Mouse (Mus musculus): ENCODE measurements around the gene Mtg1. TPM values are rescaled to one million over a fixed set of nuclear protein-coding genes. Genes with fewer than 3 reads are reported as not detected.
A peak's percentile ranks its signal among the peaks of the same experiment; 100 is the strongest.

The Mtg1 gene
- polyA plus RNA-seq, 1 experiment from 2014 or later, result 42.9 TPM

- Histone ChIP-seq H3K4me1 (ENCODE audit: control insufficient read depth, insufficient read depth, low read length) (no peaks in the 10 kb centered on the region), H3K27me3 (replicated peaks; ENCODE audit: control insufficient read depth, insufficient read depth, low read length) (no peaks in the 10 kb centered on the region), H3K4me2 (ENCODE audit: low read length) (no peak overlapping the region), H3K4me3 (ENCODE audit: low read depth, low read length) (no peak overlapping the region), H3K27ac (ENCODE audit: low read depth, low read length) (no peak overlapping the region), H3K36me3 (ENCODE audit: control insufficient read depth, insufficient read depth, low read length) (no peaks in the 10 kb centered on the region), H3K9ac (ENCODE audit: low read length) (no peak overlapping the region), H3K9me3 (replicated peaks; ENCODE audit: control insufficient read depth, low read length) (no peaks in the 10 kb centered on the region)
- ATAC-seq (no peak), DNase-seq (ENCODE audit: low spot score) (no peak)
- 95% methylated on average over 3 of the region's 3 CpGs for WGBS
Measured at GRCm38 (mm10) chr7:140170863-140171262, 33.5 kb downstream of the Mtg1 start.

GRCm38 (mm10) chr7:140172936-140173335 is 35.6 kb downstream of the Mtg1 start, which contains the start of gene Olfr523:
Gene Olfr523, plus strand, starts transcription at chr7:140173217.
- no peaks in the 10 kb centered on the region for H3K36me3 ChIP-seq (ENCODE audit: control insufficient read depth, insufficient read depth, low read length)
- no peak for DNase-seq (ENCODE audit: low spot score)
- 65% methylated on average over 1 of the region's 1 CpGs for WGBS
- no peak within 1 kb of the TSS for H3K27ac ChIP-seq (ENCODE audit: low read depth, low read length)
- H3K9ac ChIP-seq (ENCODE audit: low read length), result no peak within 1 kb of the TSS
- H3K27me3 ChIP-seq (replicated peaks; ENCODE audit: control insufficient read depth, insufficient read depth, low read length), result no peaks in the 10 kb centered on the region
- H3K4me3 ChIP-seq (ENCODE audit: low read depth, low read length), result no peak within 1 kb of the TSS
- no peak for ATAC-seq
- H3K9me3 ChIP-seq (replicated peaks; ENCODE audit: control insufficient read depth, low read length), result no peaks in the 10 kb centered on the region
- H3K4me1 ChIP-seq (ENCODE audit: control insufficient read depth, insufficient read depth, low read length), result no peaks in the 10 kb centered on the region
- no peak within 1 kb of the TSS for H3K4me2 ChIP-seq (ENCODE audit: low read length)

GRCm38 (mm10) chr7:140179176-140179575 is 41.8 kb downstream of the Mtg1 start:
- Histone ChIP-seq H3K4me2 (ENCODE audit: low read length) (no peak overlapping the region), H3K4me1 (ENCODE audit: control insufficient read depth, insufficient read depth, low read length) (no peaks in the 10 kb centered on the region), H3K4me3 (ENCODE audit: low read depth, low read length) (no peak overlapping the region), H3K36me3 (ENCODE audit: control insufficient read depth, insufficient read depth, low read length) (no peaks in the 10 kb centered on the region), H3K27ac (ENCODE audit: low read depth, low read length) (no peak overlapping the region), H3K27me3 (replicated peaks; ENCODE audit: control insufficient read depth, insufficient read depth, low read length) (no peaks in the 10 kb centered on the region), H3K9ac (ENCODE audit: low read length) (no peak overlapping the region), H3K9me3 (replicated peaks; ENCODE audit: control insufficient read depth, low read length) (no peaks in the 10 kb centered on the region)
- WGBS, result 81% methylated on average over 2 of the region's 2 CpGs
- ATAC-seq (no peak), DNase-seq (ENCODE audit: low spot score) (no peak)

GRCm38 (mm10) chr7:140180692-140181091 is 43.3 kb downstream of the Mtg1 start:
- no peak for ATAC-seq
- Histone ChIP-seq H3K4me2 (ENCODE audit: low read length) (no peak overlapping the region), H3K27me3 (replicated peaks; ENCODE audit: control insufficient read depth, insufficient read depth, low read length) (no peaks in the 10 kb centered on the region), H3K4me1 (ENCODE audit: control insufficient read depth, insufficient read depth, low read length) (no peaks in the 10 kb centered on the region), H3K9me3 (replicated peaks; ENCODE audit: control insufficient read depth, low read length) (no peaks in the 10 kb centered on the region), H3K9ac (ENCODE audit: low read length) (no peak overlapping the region), H3K36me3 (ENCODE audit: control insufficient read depth, insufficient read depth, low read length) (no peaks in the 10 kb centered on the region), H3K4me3 (ENCODE audit: low read depth, low read length) (no peak overlapping the region), H3K27ac (ENCODE audit: low read depth, low read length) (no peak overlapping the region)
- no peak for DNase-seq (ENCODE audit: low spot score)
- 89% methylated on average over 2 of the region's 2 CpGs for WGBS

- 91% methylated on average over 4 of the region's 4 CpGs for WGBS
Measured at GRCm38 (mm10) chr7:140184206-140184605, 46.8 kb downstream of the Mtg1 start.

GRCm38 (mm10) chr7:140186646-140187620 is 49.6 kb downstream of the Mtg1 start:
- no peak overlapping the region for H3K9ac ChIP-seq (ENCODE audit: low read length)
- ATAC-seq, result no peak

More at GRCm38 (mm10) chr7:140184206-140184605, 46.8 kb downstream of the Mtg1 start:
- Histone ChIP-seq H3K36me3 (ENCODE audit: control insufficient read depth, insufficient read depth, low read length) (no peaks in the 10 kb centered on the region), H3K9me3 (replicated peaks; ENCODE audit: control insufficient read depth, low read length) (no peaks in the 10 kb centered on the region), H3K4me1 (ENCODE audit: control insufficient read depth, insufficient read depth, low read length) (no peaks in the 10 kb centered on the region), H3K4me3 (ENCODE audit: low read depth, low read length) (no peak overlapping the region), H3K27ac (ENCODE audit: low read depth, low read length) (no peak overlapping the region), H3K4me2 (ENCODE audit: low read length) (no peak overlapping the region), H3K27me3 (replicated peaks; ENCODE audit: control insufficient read depth, insufficient read depth, low read length) (no peaks in the 10 kb centered on the region), H3K9ac (ENCODE audit: low read length) (no peak overlapping the region)
- DNase-seq (ENCODE audit: low spot score), result no peak
- no peak for ATAC-seq

GRCm38 (mm10) chr7:140187721-140188390 is 50.5 kb downstream of the Mtg1 start:
- no peak for ATAC-seq
- WGBS, result 85% methylated on average over 7 of the region's 7 CpGs
- no peak for DNase-seq (ENCODE audit: low spot score)
- H3K36me3 ChIP-seq (ENCODE audit: control insufficient read depth, insufficient read depth, low read length), result no peaks in the 10 kb centered on the region
- H3K9me3 ChIP-seq (replicated peaks; ENCODE audit: control insufficient read depth, low read length), result no peaks in the 10 kb centered on the region
- H3K27me3 ChIP-seq (replicated peaks; ENCODE audit: control insufficient read depth, insufficient read depth, low read length), result no peaks in the 10 kb centered on the region
- no peak overlapping the region for H3K27ac ChIP-seq (ENCODE audit: low read depth, low read length)
- H3K4me2 ChIP-seq (ENCODE audit: low read length), result no peak overlapping the region
- no peak overlapping the region for H3K4me3 ChIP-seq (ENCODE audit: low read depth, low read length)
- H3K4me1 ChIP-seq (ENCODE audit: control insufficient read depth, insufficient read depth, low read length), result no peaks in the 10 kb centered on the region
- H3K9ac ChIP-seq (ENCODE audit: low read length), result no peak overlapping the region

More at GRCm38 (mm10) chr7:140186646-140187620, 49.6 kb downstream of the Mtg1 start:
- H3K27ac ChIP-seq (ENCODE audit: low read depth, low read length), result no peak overlapping the region
- H3K27me3 ChIP-seq (replicated peaks; ENCODE audit: control insufficient read depth, insufficient read depth, low read length), result no peaks in the 10 kb centered on the region
- no peak for DNase-seq (ENCODE audit: low spot score)
- H3K4me2 ChIP-seq (ENCODE audit: low read length), result no peak overlapping the region
- no peaks in the 10 kb centered on the region for H3K4me1 ChIP-seq (ENCODE audit: control insufficient read depth, insufficient read depth, low read length)
- 45% methylated on average over 18 of the region's 18 CpGs for WGBS
- no peaks in the 10 kb centered on the region for H3K36me3 ChIP-seq (ENCODE audit: control insufficient read depth, insufficient read depth, low read length)
- H3K9me3 ChIP-seq (replicated peaks; ENCODE audit: control insufficient read depth, low read length), result no peaks in the 10 kb centered on the region
- no peak overlapping the region for H3K4me3 ChIP-seq (ENCODE audit: low read depth, low read length)

GRCm38 (mm10) chr7:140188391-140189328 is 51.3 kb downstream of the Mtg1 start:
- no peaks in the 10 kb centered on the region for H3K36me3 ChIP-seq (ENCODE audit: control insufficient read depth, insufficient read depth, low read length)
- H3K4me1 ChIP-seq (ENCODE audit: control insufficient read depth, insufficient read depth, low read length), result no peaks in the 10 kb centered on the region
- 72% methylated on average over 4 of the region's 4 CpGs for WGBS
- no peak overlapping the region for H3K9ac ChIP-seq (ENCODE audit: low read length)
- ATAC-seq (no peak), DNase-seq (ENCODE audit: low spot score) (peak; percentile 67)
- no peaks in the 10 kb centered on the region for H3K9me3 ChIP-seq (replicated peaks; ENCODE audit: control insufficient read depth, low read length)
- H3K27ac ChIP-seq (ENCODE audit: low read depth, low read length), result no peak overlapping the region
- no peak overlapping the region for H3K4me3 ChIP-seq (ENCODE audit: low read depth, low read length)
- no peaks in the 10 kb centered on the region for H3K27me3 ChIP-seq (replicated peaks; ENCODE audit: control insufficient read depth, insufficient read depth, low read length)
- H3K4me2 ChIP-seq (ENCODE audit: low read length), result no peak overlapping the region

All from forebrain, embryonic 14.5 days (tissue).